Mouse (Mus musculus): ENCODE measurements around the gene Fam78a. TPM values are rescaled to one million over a fixed set of nuclear protein-coding genes. Genes with fewer than 3 reads are reported as not detected.

Fam78a gene
- polyA plus RNA-seq, 1 experiment from 2014 or later = 0.46 TPM

- WGBS = 69% methylated on average over 3 of the region's 3 CpGs
- TF ChIP-seq CTCF (IDR thresholded peaks at IDR 0.05; ENCODE audit: low read depth) = no peak
- TF ChIP-seq EP300 (optimal IDR thresholded peaks at IDR 0.05) = no peak
- H3K36me3 ChIP-seq (ENCODE audit: control insufficient read depth, insufficient read depth, low read length) = peaks cover 44% of the 10 kb centered on the region
Measured at GRCm38 (mm10) chr2:32029636-32030035, 55.0 kb downstream of the Fam78a start.

GRCm38 (mm10) chr2:32024372-32024771 lies 60.3 kb downstream of the Fam78a start:
- Histone ChIP-seq H3K4me3 (ENCODE audit: low read depth, low read length) (no peak overlapping the region), H3K27ac (replicated peaks) (no peak overlapping the region), H3K4me1 (replicated peaks; ENCODE audit: control insufficient read depth, insufficient read depth) (no peaks in the 10 kb centered on the region), H3K9me3 (ENCODE audit: control insufficient read depth, low read length) (no peaks in the 10 kb centered on the region), H3K36me3 (ENCODE audit: control insufficient read depth, insufficient read depth, low read length) (peaks cover 29% of the 10 kb centered on the region), H3K27me3 (ENCODE audit: control insufficient read depth, insufficient read depth, low read length) (no peaks in the 10 kb centered on the region), H3K4me2 (replicated peaks; ENCODE audit: low read depth) (no peak overlapping the region), H3K9ac (ENCODE audit: low read length) (no peak overlapping the region)
- no peak for TF ChIP-seq EP300 (optimal IDR thresholded peaks at IDR 0.05)
- no peak for TF ChIP-seq CTCF (IDR thresholded peaks at IDR 0.05; ENCODE audit: low read depth)
- DNase-seq (ENCODE audit: low spot score) = no peak
- no peak for ATAC-seq (ENCODE audit: low FRiP score, low TSS enrichment)
- WGBS = 96% methylated on average over 4 of the region's 4 CpGs

More at GRCm38 (mm10) chr2:32029636-32030035, 55.0 kb downstream of the Fam78a start:
- Histone ChIP-seq H3K27ac (replicated peaks) (no peak overlapping the region), H3K4me3 (ENCODE audit: low read depth, low read length) (no peak overlapping the region), H3K4me1 (replicated peaks; ENCODE audit: control insufficient read depth, insufficient read depth) (no peaks in the 10 kb centered on the region), H3K27me3 (ENCODE audit: control insufficient read depth, insufficient read depth, low read length) (no peaks in the 10 kb centered on the region), H3K4me2 (replicated peaks; ENCODE audit: low read depth) (no peak overlapping the region), H3K9me3 (ENCODE audit: control insufficient read depth, low read length) (no peaks in the 10 kb centered on the region), H3K9ac (ENCODE audit: low read length) (no peak overlapping the region)
- no peak for ATAC-seq (ENCODE audit: low FRiP score, low TSS enrichment)
- no peak for DNase-seq (ENCODE audit: low spot score)

- H3K36me3 ChIP-seq (ENCODE audit: control insufficient read depth, insufficient read depth, low read length) = peaks cover 29% of the 10 kb centered on the region
- TF ChIP-seq CTCF (IDR thresholded peaks at IDR 0.05; ENCODE audit: low read depth) = peak; percentile 23; the same call in 1 of the 2 replicates
- TF ChIP-seq EP300 (optimal IDR thresholded peaks at IDR 0.05) = no peak
- ATAC-seq (ENCODE audit: low FRiP score, low TSS enrichment) (no peak), DNase-seq (ENCODE audit: low spot score) (no peak)
- no peaks in the 10 kb centered on the region for H3K9me3 ChIP-seq (ENCODE audit: control insufficient read depth, low read length)
- no peak overlapping the region for H3K4me3 ChIP-seq (ENCODE audit: low read depth, low read length)
- no peak overlapping the region for H3K9ac ChIP-seq (ENCODE audit: low read length)
- no peak overlapping the region for H3K4me2 ChIP-seq (replicated peaks; ENCODE audit: low read depth)
- no peak overlapping the region for H3K27ac ChIP-seq (replicated peaks)
- WGBS = 91% methylated on average over 5 of the region's 5 CpGs
- H3K4me1 ChIP-seq (replicated peaks; ENCODE audit: control insufficient read depth, insufficient read depth) = no peaks in the 10 kb centered on the region
- no peaks in the 10 kb centered on the region for H3K27me3 ChIP-seq (ENCODE audit: control insufficient read depth, insufficient read depth, low read length)
Measured at GRCm38 (mm10) chr2:32020229-32020628, 64.4 kb downstream of the Fam78a start.

GRCm38 (mm10) chr2:32019704-32020103 lies 65.0 kb downstream of the Fam78a start:
- Histone ChIP-seq H3K36me3 (ENCODE audit: control insufficient read depth, insufficient read depth, low read length) (peaks cover 29% of the 10 kb centered on the region), H3K9me3 (ENCODE audit: control insufficient read depth, low read length) (no peaks in the 10 kb centered on the region), H3K4me3 (ENCODE audit: low read depth, low read length) (no peak overlapping the region), H3K9ac (ENCODE audit: low read length) (no peak overlapping the region), H3K27me3 (ENCODE audit: control insufficient read depth, insufficient read depth, low read length) (no peaks in the 10 kb centered on the region), H3K4me2 (replicated peaks; ENCODE audit: low read depth) (no peak overlapping the region), H3K4me1 (replicated peaks; ENCODE audit: control insufficient read depth, insufficient read depth) (no peaks in the 10 kb centered on the region), H3K27ac (replicated peaks) (no peak overlapping the region)
- WGBS = 58% methylated on average over 4 of the region's 4 CpGs
- TF ChIP-seq EP300 (optimal IDR thresholded peaks at IDR 0.05) (no peak), CTCF (IDR thresholded peaks at IDR 0.05; ENCODE audit: low read depth) (no peak)
- ATAC-seq (ENCODE audit: low FRiP score, low TSS enrichment) (no peak), DNase-seq (ENCODE audit: low spot score) (no peak)

- H3K4me1 ChIP-seq (replicated peaks; ENCODE audit: control insufficient read depth, insufficient read depth) = no peaks in the 10 kb centered on the region
- no peak overlapping the region for H3K27ac ChIP-seq (replicated peaks)
- DNase-seq (ENCODE audit: low spot score) (no peak), ATAC-seq (ENCODE audit: low FRiP score, low TSS enrichment) (no peak)
- no peak overlapping the region for H3K4me2 ChIP-seq (replicated peaks; ENCODE audit: low read depth)
- TF ChIP-seq EP300 (optimal IDR thresholded peaks at IDR 0.05) = no peak
- no peak for TF ChIP-seq CTCF (IDR thresholded peaks at IDR 0.05; ENCODE audit: low read depth)
- 86% methylated on average over 11 of the region's 11 CpGs for WGBS
- H3K4me3 ChIP-seq (ENCODE audit: low read depth, low read length) = no peak overlapping the region
- no peaks in the 10 kb centered on the region for H3K27me3 ChIP-seq (ENCODE audit: control insufficient read depth, insufficient read depth, low read length)
- H3K9me3 ChIP-seq (ENCODE audit: control insufficient read depth, low read length) = no peaks in the 10 kb centered on the region
- no peak overlapping the region for H3K9ac ChIP-seq (ENCODE audit: low read length)
- H3K36me3 ChIP-seq (ENCODE audit: control insufficient read depth, insufficient read depth, low read length) = peaks cover 42% of the 10 kb centered on the region
Measured at GRCm38 (mm10) chr2:32008716-32009115, 75.9 kb downstream of the Fam78a start.

GRCm38 (mm10) chr2:32008311-32008710 lies 76.3 kb downstream of the Fam78a start:
- Histone ChIP-seq H3K4me2 (replicated peaks; ENCODE audit: low read depth) (no peak overlapping the region), H3K9ac (ENCODE audit: low read length) (no peak overlapping the region), H3K27me3 (ENCODE audit: control insufficient read depth, insufficient read depth, low read length) (no peaks in the 10 kb centered on the region), H3K4me3 (ENCODE audit: low read depth, low read length) (no peak overlapping the region), H3K4me1 (replicated peaks; ENCODE audit: control insufficient read depth, insufficient read depth) (no peaks in the 10 kb centered on the region), H3K27ac (replicated peaks) (no peak overlapping the region), H3K9me3 (ENCODE audit: control insufficient read depth, low read length) (no peaks in the 10 kb centered on the region), H3K36me3 (ENCODE audit: control insufficient read depth, insufficient read depth, low read length) (peaks cover 41% of the 10 kb centered on the region)
- DNase-seq (ENCODE audit: low spot score) (no peak), ATAC-seq (ENCODE audit: low FRiP score, low TSS enrichment) (no peak)
- 63% methylated on average over 2 of the region's 2 CpGs for WGBS
- TF ChIP-seq EP300 (optimal IDR thresholded peaks at IDR 0.05) (no peak), CTCF (IDR thresholded peaks at IDR 0.05; ENCODE audit: low read depth) (no peak)

Small RNA genes within 50 kb of the gene (microRNA-seq; reads per million reads assigned to microRNA genes)
- not detected for gene Mir7674

Other genes starting within 250 kb of the Fam78a start
- gene Fibcd1, start 238.9 kb downstream of the Fam78a start, polyA plus RNA-seq (2015; fragmentation: Nextera tagmentation; extraction: Ambion mirVana) = 0.08 and 0.17 TPM in 2 replicates
- gene Lamc3, start 197.6 kb downstream of the Fam78a start, polyA plus RNA-seq (2015; fragmentation: Nextera tagmentation; extraction: Ambion mirVana) = 0.79 and 0.80 TPM in 2 replicates
- gene Aif1l, start 134.7 kb downstream of the Fam78a start, polyA plus RNA-seq (2015; fragmentation: Nextera tagmentation; extraction: Ambion mirVana) = 47.7 and 49.5 TPM in 2 replicates
- 29.4 and 33.6 TPM in 2 replicates for gene Nup214, start 110.4 kb downstream of the Fam78a start, polyA plus RNA-seq (2015; fragmentation: Nextera tagmentation; extraction: Ambion mirVana)
- 2.6 and 2.8 TPM in 2 replicates for gene Plpp7, start 10.7 kb upstream of the Fam78a start, polyA plus RNA-seq (2015; fragmentation: Nextera tagmentation; extraction: Ambion mirVana)
- gene Prrc2b, start 66.2 kb upstream of the Fam78a start, polyA plus RNA-seq (2015; fragmentation: Nextera tagmentation; extraction: Ambion mirVana) = 18.7 and 21.6 TPM in 2 replicates
- gene Pomt1, start 151.7 kb upstream of the Fam78a start, polyA plus RNA-seq (2015; fragmentation: Nextera tagmentation; extraction: Ambion mirVana) = 6.2 and 6.9 TPM in 2 replicates
- gene Uck1, start 175.3 kb upstream of the Fam78a start, polyA plus RNA-seq (2015; fragmentation: Nextera tagmentation; extraction: Ambion mirVana) = 32.2 and 34.8 TPM in 2 replicates
- gene Golga2, start 202.5 kb upstream of the Fam78a start, polyA plus RNA-seq (2015; fragmentation: Nextera tagmentation; extraction: Ambion mirVana) = 18.1 and 18.5 TPM in 2 replicates
- 254 and 313 TPM in 2 replicates for gene Swi5, start 203.2 kb upstream of the Fam78a start, polyA plus RNA-seq (2015; fragmentation: Nextera tagmentation; extraction: Ambion mirVana)